Mouse (Mus musculus) hindbrain, postnatal 0 days (tissue): ENCODE measurements at regions not wholly inside any gene's neighbourhood (a gene's known extent, or its start where the extent isn't known, plus 50 kb on each side); places are given as distances from the start of the nearest gene placed in this dataset.
"Not testable (repeated sequence)": the region's sequence is repeated elsewhere in the genome, so short reads cannot be mapped to it uniquely, and the experiment has no call there.

Experiments
- ATAC-seq: fragments of 200-750 bp; cut with Nextera tagmentation; 2 replicates; pipeline ENCODE4 v1.8.0; 2017; ENCODE audit warnings: mild to moderate bottlenecking, moderate TSS enrichment, moderate library complexity
- DNase-seq: peaks from one replicate; pipeline ENCODE4 v3.0.0-alpha.2; 2015; ENCODE audit warnings: low spot score
- H3K27ac ChIP-seq: fragments of 300-500 bp; sonication (generic); 2 replicates; pipeline ENCODE4 v1.5.1; 2014; ENCODE audit warnings: mild to moderate bottlenecking
- H3K27me3 ChIP-seq: fragments of 300-500 bp; sonication (generic); 2 replicates; pipeline ENCODE4 v1.6.1; 2014; ENCODE audit warnings: low read length, mixed read lengths; ENCODE audit not compliant: insufficient read depth
- H3K36me3 ChIP-seq: fragments of 300-500 bp; sonication (generic); 2 replicates; pipeline ENCODE4 v1.6.1; 2014; ENCODE audit warnings: low read length, mixed read lengths; ENCODE audit not compliant: insufficient read depth
- H3K4me1 ChIP-seq: fragments of 300-500 bp; sonication (generic); 2 replicates; pipeline ENCODE4 v1.6.1; 2014; ENCODE audit warnings: antibody characterized with exemption, low read length, mixed read lengths; ENCODE audit not compliant: insufficient read depth
- H3K4me2 ChIP-seq: fragments of 300-500 bp; sonication (generic); 2 replicates; pipeline ENCODE4 v1.6.1; 2014; ENCODE audit warnings: low read depth, mild to moderate bottlenecking, low read length, moderate library complexity, mixed read lengths
- H3K4me3 ChIP-seq: fragments of 300-500 bp; sonication (generic); 2 replicates; pipeline ENCODE4 v1.5.1; 2014; ENCODE audit warnings: low read length
- H3K9ac ChIP-seq: fragments of 300-500 bp; sonication (generic); replicated peaks from 2 replicates; pipeline ENCODE4 v1.6.1; 2014; ENCODE audit warnings: mild to moderate bottlenecking, low read length, moderate library complexity, mixed read lengths
- H3K9me3 ChIP-seq: fragments of 300-500 bp; sonication (generic); 2 replicates; pipeline ENCODE4 v1.6.1; 2016; ENCODE audit warnings: low read length, mixed read lengths
- CTCF ChIP-seq: IDR thresholded peaks from 2 replicates; pipeline ENCODE4 v1.5.1; 2016; ENCODE audit warnings: antibody characterized with exemption, control low read depth, low read depth
- WGBS: fragments of 180-500 bp; shearing (Covaris S2); extraction: QIAGEN DNeasy Blood & Tissue Kit; methylation state at CpG from one replicate; pipeline ENCODE4 v1.1.7; 2014; 5-methylcytosine and 5-hydroxymethylcytosine counted together

DNA sequence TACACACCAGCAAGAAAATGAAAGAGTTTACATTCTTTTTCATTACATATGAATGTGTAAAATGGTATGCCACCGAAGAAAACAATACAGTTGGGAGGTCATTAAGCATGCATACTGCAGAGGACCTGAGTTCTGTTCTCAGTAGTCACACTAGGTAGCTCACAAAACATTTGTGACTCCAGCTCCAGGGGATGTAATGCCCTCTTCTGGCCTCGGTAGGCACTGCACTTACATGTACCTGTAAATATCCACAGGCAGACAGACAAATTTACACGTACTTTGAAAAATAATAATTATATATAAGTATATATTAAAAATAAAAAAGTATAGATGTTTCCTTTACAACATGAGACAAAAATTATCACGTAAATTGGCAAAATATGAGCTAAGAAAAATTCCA is 342.3 kb upstream of the Gm28363 start:
- no peaks in the 10 kb centered on the region for H3K4me1 ChIP-seq
- H3K9ac ChIP-seq, result no peak overlapping the region
- H3K27me3 ChIP-seq, result no peaks in the 10 kb centered on the region
- no peak overlapping the region for H3K27ac ChIP-seq
- H3K9me3 ChIP-seq, result no peaks in the 10 kb centered on the region
- 78% methylated on average over 4 of the region's 4 CpGs for WGBS
- TF ChIP-seq CTCF, result no peak
- H3K4me2 ChIP-seq, result no peak overlapping the region
- no peak for ATAC-seq
- no peak overlapping the region for H3K4me3 ChIP-seq
- no peak for DNase-seq
- H3K36me3 ChIP-seq, result no peaks in the 10 kb centered on the region

DNA sequence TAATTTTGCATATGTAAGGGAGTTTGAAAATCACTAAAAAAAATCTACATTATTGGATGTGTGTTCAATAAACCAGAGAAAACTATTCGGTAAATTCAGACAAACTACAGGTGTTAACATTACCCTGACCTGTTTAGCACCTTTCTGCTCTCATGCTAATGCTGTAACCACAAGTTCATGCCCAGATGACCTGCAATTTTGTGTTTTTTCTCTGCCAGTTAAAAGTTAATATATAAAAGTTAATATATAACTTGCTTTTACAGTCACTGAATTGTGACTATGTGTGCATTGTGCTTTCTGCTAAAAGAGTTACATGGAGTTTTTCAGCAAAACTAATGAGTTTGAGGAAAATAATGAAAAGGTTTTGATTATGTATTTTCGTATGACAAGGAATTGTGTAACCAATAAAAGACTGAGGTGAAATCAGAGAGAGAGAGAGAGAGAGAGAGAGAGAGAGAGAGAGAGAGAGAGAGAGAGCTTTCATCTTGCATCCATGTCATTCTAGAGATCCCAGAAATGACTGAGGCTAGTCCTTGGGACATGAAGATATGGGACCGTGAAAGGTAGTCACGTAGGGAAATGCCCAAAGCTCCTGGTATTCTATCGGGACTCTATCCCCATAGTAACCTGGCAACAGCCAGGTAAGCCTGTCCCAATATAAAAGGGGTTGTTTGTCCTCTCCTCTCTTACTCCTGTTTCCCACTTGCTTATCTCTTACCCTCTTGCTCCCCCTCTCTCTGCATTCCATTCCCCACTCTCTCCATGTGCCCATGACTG is 340.3 kb upstream of the Gm28363 start:
- no peak for ATAC-seq
- H3K9me3 ChIP-seq, result no peaks in the 10 kb centered on the region

GRCm38 (mm10) chr1:117364066-117364465 is 332.9 kb upstream of the Gm28363 start:
- Histone ChIP-seq H3K27ac (no peak overlapping the region), H3K4me3 (no peak overlapping the region), H3K4me2 (no peak overlapping the region), H3K36me3 (no peaks in the 10 kb centered on the region), H3K27me3 (no peaks in the 10 kb centered on the region), H3K9me3 (no peaks in the 10 kb centered on the region), H3K4me1 (no peaks in the 10 kb centered on the region), H3K9ac (no peak overlapping the region)
- no peak for ATAC-seq
- TF ChIP-seq CTCF, result no peak
- DNase-seq, result peak; percentile 10

More for the DNA sequence above, 340.3 kb upstream of the Gm28363 start:
- Histone ChIP-seq H3K9ac (no peak overlapping the region), H3K4me1 (no peaks in the 10 kb centered on the region), H3K36me3 (no peaks in the 10 kb centered on the region), H3K27me3 (no peaks in the 10 kb centered on the region), H3K27ac (no peak overlapping the region), H3K4me3 (no peak overlapping the region), H3K4me2 (no peak overlapping the region)
- no peak for TF ChIP-seq CTCF
- no peak for DNase-seq
- 87% methylated on average over 5 of the region's 5 CpGs for WGBS

- peak; percentile 39 for TF ChIP-seq CTCF
- no peaks in the 10 kb centered on the region for H3K27me3 ChIP-seq
- peak; percentile 3 for DNase-seq
- no peak overlapping the region for H3K9ac ChIP-seq
- no peaks in the 10 kb centered on the region for H3K4me1 ChIP-seq
- no peak for ATAC-seq
- H3K4me2 ChIP-seq, result no peak overlapping the region
- no peak overlapping the region for H3K4me3 ChIP-seq
- no peak overlapping the region for H3K27ac ChIP-seq
- no peaks in the 10 kb centered on the region for H3K9me3 ChIP-seq
- H3K36me3 ChIP-seq, result no peaks in the 10 kb centered on the region
Observed at GRCm38 (mm10) chr1:117412349-117412748, 284.6 kb upstream of the Gm28363 start.

- Histone ChIP-seq H3K4me3 (no peak overlapping the region), H3K27ac (no peak overlapping the region), H3K27me3 (no peaks in the 10 kb centered on the region), H3K9me3 (no peaks in the 10 kb centered on the region), H3K9ac (no peak overlapping the region), H3K4me1 (no peaks in the 10 kb centered on the region), H3K4me2 (no peak overlapping the region), H3K36me3 (no peaks in the 10 kb centered on the region)
- ATAC-seq (no peak), DNase-seq (no peak)
- TF ChIP-seq CTCF, result no peak
- 55% methylated on average over 2 of the region's 2 CpGs for WGBS
Observed at GRCm38 (mm10) chr1:117457736-117458135, 239.2 kb upstream of the Gm28363 start.

- H3K9me3 ChIP-seq, H3K27ac ChIP-seq, H3K9ac ChIP-seq, H3K4me3 ChIP-seq, DNase-seq, H3K36me3 ChIP-seq, H3K4me1 ChIP-seq, ATAC-seq, H3K4me2 ChIP-seq, H3K27me3 ChIP-seq: not testable (repeated sequence)
- 69% methylated on average over 7 of the region's 7 CpGs for WGBS
Observed at GRCm38 (mm10) chr1:117458156-117458850, 238.6 kb upstream of the Gm28363 start.

- not testable (repeated sequence) for ATAC-seq, H3K27ac ChIP-seq, H3K4me1 ChIP-seq, DNase-seq, H3K9me3 ChIP-seq, H3K4me3 ChIP-seq, H3K9ac ChIP-seq, H3K27me3 ChIP-seq, H3K4me2 ChIP-seq, H3K36me3 ChIP-seq
Observed at GRCm38 (mm10) chr1:117459126-117459525, 237.8 kb upstream of the Gm28363 start.
